Mouse (Mus musculus) ovary, postnatal 14 days (tissue): ENCODE measurements at regions not wholly inside any gene's neighbourhood (a gene's known extent, or its start where the extent isn't known, plus 50 kb on each side); places are given as distances from the start of the nearest gene placed in this dataset.
A peak's percentile ranks its signal among the peaks of the same experiment; 100 is the strongest.
"Not testable (repeated sequence)": the region's sequence is repeated elsewhere in the genome, so short reads cannot be mapped to it uniquely, and the experiment has no call there.

Source experiments
- DNase-seq: peaks from one replicate; pipeline ENCODE4 v3.0.0; 2022; ENCODE audit warnings: low spot score

- not testable (repeated sequence) for DNase-seq
Measured at GRCm38 (mm10) chr4:71422121-71422520, 335.6 kb downstream of the Gm11232 start.

- DNase-seq: no peak
Measured at GRCm38 (mm10) chr4:71409867-71410266, 347.9 kb downstream of the Gm11232 start.

GRCm38 (mm10) chr4:71390444-71390843, 367.3 kb downstream of the Gm11232 start:
- no peak for DNase-seq

- DNase-seq: no peak
Measured at GRCm38 (mm10) chr4:71369276-71369675, 388.5 kb downstream of the Gm11232 start.

- no peak for DNase-seq
Measured at GRCm38 (mm10) chr4:71363761-71364160, 394.0 kb downstream of the Gm11232 start.

GRCm38 (mm10) chr4:71357626-71358025, 400.1 kb downstream of the Gm11232 start:
- no peak for DNase-seq

- DNase-seq: no peak
Measured at GRCm38 (mm10) chr4:71356714-71357113, 401.1 kb downstream of the Gm11232 start.

- no peak for DNase-seq
Measured at GRCm38 (mm10) chr4:71356310-71356709, 401.5 kb downstream of the Gm11232 start.

- DNase-seq: no peak
Measured at GRCm38 (mm10) chr4:71351880-71352279, 405.9 kb downstream of the Gm11232 start.

GRCm38 (mm10) chr4:71343068-71343467, 414.7 kb downstream of the Gm11232 start:
- DNase-seq: no peak

GRCm38 (mm10) chr4:71338582-71338981, 419.2 kb downstream of the Gm11232 start:
- DNase-seq: no peak

- no peak for DNase-seq
Measured at GRCm38 (mm10) chr4:71332672-71333071, 425.1 kb downstream of the Gm11232 start.

GRCm38 (mm10) chr4:71332018-71332417, 425.7 kb downstream of the Gm11232 start:
- peak; percentile 2 for DNase-seq

GRCm38 (mm10) chr4:71316605-71317004, 441.2 kb downstream of the Gm11232 start:
- no peak for DNase-seq

GRCm38 (mm10) chr4:71307176-71307612, 450.6 kb downstream of the Gm11232 start:
- DNase-seq: no peak

- no peak for DNase-seq
Measured at GRCm38 (mm10) chr4:71306690-71307089, 451.1 kb downstream of the Gm11232 start.

- not testable (repeated sequence) for DNase-seq
Measured at GRCm38 (mm10) chr4:71295716-71296115, 462.0 kb downstream of the Gm11232 start.

GRCm38 (mm10) chr4:71291741-71292149, 466.0 kb downstream of the Gm11232 start:
- no peak for DNase-seq

- DNase-seq: not testable (repeated sequence)
Measured at GRCm38 (mm10) chr4:71291111-71291740, 466.5 kb downstream of the Gm11232 start.

GRCm38 (mm10) chr4:71283147-71283546, 474.6 kb downstream of the Gm11232 start:
- no peak for DNase-seq

- DNase-seq: no peak
Measured at GRCm38 (mm10) chr4:71279710-71280109, 478.1 kb downstream of the Gm11232 start.

GRCm38 (mm10) chr4:71259897-71260296, 497.9 kb downstream of the Gm11232 start:
- no peak for DNase-seq

- DNase-seq: no peak
Measured at GRCm38 (mm10) chr4:71230497-71230872, 527.3 kb downstream of the Gm11232 start.

- no peak for DNase-seq
Measured at GRCm38 (mm10) chr4:71229796-71230496, 527.8 kb downstream of the Gm11232 start.
